Mouse (Mus musculus) adrenal gland, postnatal 10 days (tissue): Measurements from ENCODE around the gene Cby3. TPM values are rescaled to one million over a fixed set of nuclear protein-coding genes. Genes with fewer than 3 reads are reported as not detected.

Experiments used
- DNase-seq: peaks from one replicate; pipeline ENCODE4 v3.0.0; 2021; ENCODE audit warnings: mixed read lengths
- microRNA-seq: library from miRNA; unstranded; fragments of <30 nt; microRNA quantifications from one replicate; pipeline ENCODE4 v1.2.0, GENCODE M21; 2021
- total RNA-seq, 2 experiments: library from RNA; stranded (reverse); gene quantifications; 2 replicates each; pipeline ENCODE4 v1.2.3; 2021

Gene Cby3
- total RNA-seq, 2 experiments from 2014 or later: not detected

DNA sequence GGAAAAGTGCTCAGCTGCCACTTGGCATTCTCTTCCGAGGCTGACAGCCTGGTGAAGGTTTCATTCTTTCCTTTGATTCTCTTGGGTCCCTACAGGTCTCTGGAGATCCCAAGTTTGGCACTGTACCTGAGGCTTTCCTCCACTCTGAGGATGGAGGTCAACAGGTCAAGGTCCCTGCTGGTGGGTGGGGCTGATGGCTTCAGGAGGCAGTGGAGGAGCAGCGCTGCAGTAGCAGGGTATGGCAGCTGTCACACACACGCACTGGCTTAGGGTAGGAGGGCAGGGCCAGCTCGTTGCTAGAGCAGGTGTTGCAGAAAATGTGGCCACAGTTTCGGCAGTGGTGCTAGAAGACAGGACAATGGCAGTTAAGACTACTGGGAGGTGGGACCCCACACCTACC lies 35.4 kb downstream of the Cby3 start:
- DNase-seq: peak; percentile 63

DNA sequence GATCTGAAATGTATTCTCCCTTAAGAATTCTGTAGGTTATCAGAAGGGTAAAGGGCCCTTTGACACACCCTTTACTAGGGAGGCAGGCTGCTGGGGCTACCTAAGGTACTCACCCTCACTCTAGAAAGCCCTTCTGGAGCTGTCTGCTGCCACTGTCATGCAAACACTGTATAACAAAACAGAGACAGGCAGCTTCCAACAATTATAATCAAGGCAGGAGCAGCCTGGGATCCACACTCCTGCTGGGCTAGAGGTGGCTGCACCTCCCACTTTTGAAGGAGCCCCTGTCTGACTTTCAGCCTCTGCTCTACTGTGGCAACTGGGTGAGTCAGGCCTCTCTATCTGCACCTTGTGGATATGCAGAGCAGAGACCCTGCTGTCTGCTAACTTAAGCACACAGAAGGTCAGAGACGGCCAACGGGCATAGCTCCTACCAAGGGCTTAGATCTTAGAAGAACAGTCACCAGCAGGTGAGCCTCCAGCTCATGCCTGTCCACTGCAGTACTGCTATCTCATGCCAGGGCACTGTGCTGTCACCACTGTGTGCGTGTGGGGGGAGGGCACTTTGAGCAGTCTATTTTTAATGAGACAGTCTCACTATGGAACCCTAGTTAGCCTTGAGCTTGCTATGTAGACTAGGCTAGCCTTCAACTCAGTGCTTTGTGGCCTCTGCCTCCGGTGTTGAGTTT lies 37.2 kb downstream of the Cby3 start:
- no peak for DNase-seq

DNA sequence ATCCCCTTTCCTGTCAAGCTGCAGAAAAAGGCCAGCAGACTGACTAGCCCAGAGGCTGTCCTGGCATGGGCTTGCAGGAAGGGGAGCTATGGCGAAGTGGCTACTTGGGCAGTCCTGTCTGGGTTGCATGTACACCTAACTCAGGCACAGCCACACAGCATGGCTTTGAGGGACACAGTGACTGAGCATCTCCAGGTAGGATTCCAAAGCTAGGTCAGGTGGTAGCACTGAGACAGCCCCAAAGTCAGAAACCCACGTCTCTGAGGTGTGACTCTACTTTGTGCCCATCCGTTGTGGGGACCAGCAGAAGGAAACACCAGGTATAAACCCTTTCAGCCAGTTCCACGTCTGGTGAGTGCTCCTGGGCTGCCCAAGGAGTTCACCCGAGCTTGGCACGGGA lies 39.0 kb downstream of the Cby3 start:
- no peak for DNase-seq

DNA sequence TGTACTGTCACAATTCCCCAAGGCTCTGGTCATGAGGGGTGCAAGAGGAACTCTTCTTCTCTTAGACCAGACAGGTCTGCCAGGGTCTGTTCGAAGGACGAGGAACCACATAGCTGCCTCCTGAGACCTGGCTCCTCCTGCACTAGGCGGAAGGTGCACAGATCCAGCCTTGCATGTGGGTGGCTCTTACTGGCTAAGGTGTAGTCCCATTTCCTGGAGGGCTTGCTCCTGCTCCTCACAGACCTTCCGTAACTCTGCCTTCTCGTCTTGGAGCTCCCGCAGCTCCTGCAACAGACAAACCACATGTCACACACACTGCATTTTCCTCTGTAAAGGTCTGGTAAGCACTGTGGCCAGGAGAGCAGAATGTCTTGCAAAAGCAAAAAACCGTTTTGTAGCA lies 40.5 kb downstream of the Cby3 start:
- DNase-seq: no peak

DNA sequence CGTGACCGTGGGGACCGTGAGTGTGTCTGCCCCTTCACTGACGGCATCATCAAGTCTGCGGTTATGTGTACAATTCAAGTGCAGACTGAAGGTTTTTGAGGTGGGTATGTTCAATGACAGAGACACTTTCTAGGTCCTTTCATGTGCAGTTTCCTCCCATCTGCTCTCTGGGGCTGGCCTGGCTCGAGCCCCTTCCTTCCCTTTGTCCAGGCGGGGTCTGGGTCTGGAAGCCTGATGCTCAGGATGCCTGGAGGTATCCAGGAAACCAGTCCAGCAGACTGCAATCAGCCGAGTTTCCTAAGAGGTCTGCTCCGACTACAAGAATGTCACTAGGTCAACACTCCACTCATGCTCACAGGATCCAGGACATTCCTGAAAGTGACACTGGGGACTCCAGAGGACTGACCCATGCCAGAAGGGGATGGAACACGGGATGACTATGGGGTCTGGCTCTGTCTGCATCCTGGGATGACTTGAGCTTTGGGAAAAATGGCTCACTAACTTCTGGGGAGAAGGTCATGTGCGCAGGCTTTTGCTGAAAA lies 42.6 kb downstream of the Cby3 start:
- DNase-seq: no peak

DNA sequence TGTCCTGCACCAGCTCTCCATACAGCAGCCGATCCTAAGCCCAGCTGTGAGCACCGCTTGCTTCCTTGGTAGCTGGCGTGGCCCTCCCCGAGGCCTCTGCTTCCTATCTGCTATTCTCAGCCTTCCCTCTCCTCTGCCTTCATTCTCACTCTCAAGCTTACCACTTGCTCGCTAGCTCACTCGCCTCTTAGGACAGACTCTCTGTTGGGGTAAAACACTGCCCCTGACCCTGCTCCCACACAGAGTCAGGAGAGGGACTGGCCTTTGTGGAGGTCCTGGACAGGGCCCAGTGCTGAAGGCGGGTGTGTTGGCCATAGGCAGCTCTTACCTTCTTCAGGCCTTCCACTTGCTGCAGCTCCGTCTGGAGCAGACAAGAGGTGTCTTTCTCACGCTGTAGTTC lies 43.1 kb downstream of the Cby3 start:
- DNase-seq: no peak

DNA sequence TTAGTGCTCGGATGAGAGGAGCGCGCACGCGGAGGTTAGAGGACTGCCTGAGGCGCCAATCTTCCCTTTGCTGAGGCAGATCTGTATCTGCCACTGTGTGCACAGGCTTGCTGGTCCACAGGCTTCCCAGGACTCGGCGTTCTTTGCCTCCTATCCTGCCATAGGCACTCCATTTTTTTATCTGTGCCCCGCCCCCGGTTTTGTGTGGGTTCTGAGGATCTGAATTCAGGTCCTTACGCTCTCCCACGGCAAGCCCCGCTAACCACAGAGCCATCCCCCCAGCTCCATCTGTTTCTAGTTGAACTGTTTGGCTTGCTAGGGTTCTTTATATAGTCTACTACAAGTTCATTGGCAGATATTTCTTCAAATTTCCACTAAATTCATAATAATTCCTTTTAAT lies 44.5 kb downstream of the Cby3 start:
- DNase-seq: no peak

DNA sequence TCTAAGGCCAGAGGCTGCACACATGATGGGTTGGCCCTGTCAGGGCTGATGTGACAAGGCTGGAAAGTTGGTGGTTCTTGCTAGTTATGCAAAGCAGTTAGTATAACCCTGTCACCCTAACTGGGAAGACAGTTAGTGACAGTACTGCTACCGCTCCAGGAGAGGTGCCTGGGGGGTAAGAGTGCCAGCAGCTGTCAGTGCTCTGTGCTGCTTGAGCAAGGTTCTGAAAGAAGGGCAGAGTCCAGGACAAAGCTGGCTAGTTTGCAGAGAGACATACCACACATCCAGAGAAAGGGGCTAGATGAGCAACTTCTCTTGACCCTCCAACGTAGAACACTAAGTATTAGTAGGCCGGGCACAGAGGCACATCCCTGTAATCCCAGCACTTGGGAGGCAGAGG lies 48.2 kb downstream of the Cby3 start:
- DNase-seq: no peak

DNA sequence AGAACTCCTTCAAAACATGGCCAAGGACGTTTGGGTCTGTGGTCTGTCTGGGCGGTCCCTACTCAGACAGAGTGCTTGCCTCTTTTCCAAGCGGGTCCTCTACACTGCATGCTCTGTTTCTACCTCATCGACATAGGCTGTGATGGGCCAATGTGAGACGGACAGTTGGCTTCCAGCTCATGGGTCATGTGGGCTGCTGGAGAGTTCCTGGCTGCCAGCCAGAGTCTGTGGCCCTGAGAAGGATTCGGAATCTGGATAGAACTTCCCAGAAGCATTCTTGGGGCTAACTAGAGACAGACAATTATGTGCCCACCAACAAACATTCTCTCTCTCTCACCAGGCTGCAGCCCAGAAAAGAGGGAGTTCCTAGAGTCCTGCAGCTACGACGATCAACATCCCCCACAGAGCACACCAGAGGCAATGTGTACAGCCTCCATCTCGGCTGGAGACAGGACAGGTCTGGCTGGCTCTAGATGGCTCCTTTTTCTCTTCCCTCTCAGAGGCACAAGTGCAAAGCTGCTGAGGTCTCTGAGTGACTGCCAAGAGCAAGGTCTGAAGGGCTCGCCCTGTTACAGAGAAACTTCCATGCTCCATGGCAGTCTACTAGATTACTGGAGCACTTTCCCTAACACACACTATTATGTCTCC lies 49.2 kb downstream of the Cby3 start:
- DNase-seq: peak; percentile 74

DNA sequence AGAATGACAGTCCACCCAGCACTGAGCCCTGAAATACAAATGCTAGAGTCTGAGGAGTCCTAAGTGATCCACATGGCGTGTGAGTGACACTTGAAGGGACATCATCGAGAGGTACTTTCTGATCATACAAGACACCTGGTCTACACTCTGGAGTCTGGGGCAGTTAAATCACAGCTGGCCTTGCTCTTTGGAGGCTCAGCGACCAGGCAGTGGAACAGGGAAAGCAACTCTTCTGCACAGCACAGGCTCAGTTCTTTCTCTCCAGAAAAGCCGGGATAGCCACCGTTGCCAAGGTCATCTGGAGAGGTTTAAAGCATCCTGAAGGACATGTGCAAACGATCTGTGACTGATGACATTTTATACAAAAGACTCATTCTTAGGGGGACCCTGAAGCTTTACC lies 53.0 kb downstream of the Cby3 start:
- peak; percentile 33 for DNase-seq

Small RNA genes within 50 kb of the gene (microRNA-seq; reads per million reads assigned to microRNA genes)
- gene Mir804: not detected

Other genes with a start within 250 kb of the Cby3 start
- gene Tbc1d9b, start 223.1 kb upstream of the Cby3 start, total RNA-seq: 10 to 100 TPM; 65.2 to 76.3 TPM
- 10 to 100 TPM; 12.1 to 17.9 TPM for gene Mrnip, start 180.0 kb upstream of the Cby3 start, total RNA-seq
- gene Sqstm1, start 143.6 kb upstream of the Cby3 start, total RNA-seq: 100 to 1,000 TPM; 321 to 332 TPM
- gene Mgat4b, start 143.6 kb upstream of the Cby3 start, total RNA-seq: 100 to 1,000 TPM; 118 to 141 TPM
- 10 to 100 TPM; 10.1 to 12.6 TPM for gene Ltc4s, start 115.8 kb upstream of the Cby3 start, total RNA-seq
- 10 to 100 TPM; 24.4 to 25.2 TPM for gene Maml1, start 62.2 kb upstream of the Cby3 start, total RNA-seq
- gene Canx, start 28.8 kb upstream of the Cby3 start, total RNA-seq: 100 to 1,000 TPM; 304 to 310 TPM
- 100 to 1,000 TPM; 205 to 288 TPM for gene Hnrnph1, start 22.5 kb downstream of the Cby3 start, total RNA-seq
- 10 to 100 TPM; 24.0 to 25.3 TPM for gene Rufy1, start 76.7 kb downstream of the Cby3 start, total RNA-seq
- 10 to 100 TPM; 17.6 to 19.4 TPM for gene Adamts2, start 247.6 kb downstream of the Cby3 start, total RNA-seq